Mouse (Mus musculus): ENCODE measurements around the gene Map10. TPM values are rescaled to one million over a fixed set of nuclear protein-coding genes. Genes with fewer than 3 reads are reported as not detected.

Gene Map10
- polyA plus RNA-seq, 1 experiment: 0.88 TPM

- 86% methylated on average over 5 of the region's 5 CpGs for WGBS
- Histone ChIP-seq H3K4me1 (ENCODE audit: control insufficient read depth, insufficient read depth, insufficient read length) (no peaks in the 10 kb centered on the region), H3K27ac (ENCODE audit: insufficient read depth, low read length) (no peak overlapping the region)
Observed at GRCm38 (mm10) chr8:125640766-125641165, 28.9 kb upstream of the Map10 start.

DNA sequence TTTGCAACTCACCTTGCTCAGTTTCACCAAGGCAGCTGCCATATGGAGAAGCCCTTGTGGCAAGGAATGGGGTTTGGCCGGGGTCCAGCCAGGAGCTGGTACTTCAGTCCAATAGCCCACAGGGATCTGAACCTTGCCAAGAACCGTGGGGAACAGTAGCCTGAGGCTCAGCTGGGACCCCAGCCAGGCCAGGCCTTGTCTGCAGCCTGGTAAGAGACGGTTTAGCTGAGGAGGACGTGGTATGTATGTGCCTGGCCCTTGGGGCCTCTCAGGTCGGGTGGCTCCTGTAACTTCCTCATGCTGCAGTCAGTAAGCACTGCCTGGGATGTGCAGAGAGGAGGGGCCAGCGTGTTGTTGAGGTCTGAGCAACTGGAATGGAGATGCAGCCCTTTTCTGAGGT, 27.8 kb upstream of the Map10 start:
- TF ChIP-seq CTCF (IDR thresholded peaks at IDR 0.05; ENCODE audit: extremely low read depth, insufficient read depth, insufficient read length, insufficient replicate concordance): no peak
- TF ChIP-seq POLR2A (IDR thresholded peaks at IDR 0.05; ENCODE audit: low read depth, low read length): no peak
- H3K4me3 ChIP-seq (ENCODE audit: extremely low read depth, insufficient read depth, insufficient read length): no peak overlapping the region
- no peaks in the 10 kb centered on the region for H3K36me3 ChIP-seq (ENCODE audit: control insufficient read depth, insufficient read depth, low read length)
- H3K27me3 ChIP-seq (ENCODE audit: control insufficient read depth, insufficient read depth, low read length): no peaks in the 10 kb centered on the region
- no peak for DNase-seq (ENCODE audit: low read depth in 1 of 2, low spot score in 2 of 2)
- H3K4me1 ChIP-seq (ENCODE audit: control insufficient read depth, insufficient read depth, insufficient read length): no peaks in the 10 kb centered on the region
- WGBS: 26% methylated on average over 6 of the region's 6 CpGs
- no peak overlapping the region for H3K27ac ChIP-seq (ENCODE audit: insufficient read depth, low read length)

More at GRCm38 (mm10) chr8:125640766-125641165, 28.9 kb upstream of the Map10 start:
- Histone ChIP-seq H3K27me3 (ENCODE audit: control insufficient read depth, insufficient read depth, low read length) (no peaks in the 10 kb centered on the region), H3K36me3 (ENCODE audit: control insufficient read depth, insufficient read depth, low read length) (no peaks in the 10 kb centered on the region), H3K4me3 (ENCODE audit: extremely low read depth, insufficient read depth, insufficient read length) (no peak overlapping the region)
- no peak for DNase-seq (ENCODE audit: low read depth in 1 of 2, low spot score in 2 of 2)
- TF ChIP-seq CTCF (IDR thresholded peaks at IDR 0.05; ENCODE audit: extremely low read depth, insufficient read depth, insufficient read length, insufficient replicate concordance) (no peak), POLR2A (IDR thresholded peaks at IDR 0.05; ENCODE audit: low read depth, low read length) (no peak)

- H3K4me1 ChIP-seq (ENCODE audit: control insufficient read depth, insufficient read depth, insufficient read length): peaks cover 7% of the 10 kb centered on the region; the same call in 1 of the 2 replicates
- H3K27me3 ChIP-seq (ENCODE audit: control insufficient read depth, insufficient read depth, low read length): no peaks in the 10 kb centered on the region
- H3K4me3 ChIP-seq (ENCODE audit: extremely low read depth, insufficient read depth, insufficient read length): no peak overlapping the region
- no peak for DNase-seq (ENCODE audit: low read depth in 1 of 2, low spot score in 2 of 2)
- H3K36me3 ChIP-seq (ENCODE audit: control insufficient read depth, insufficient read depth, low read length): no peaks in the 10 kb centered on the region
- no peak overlapping the region for H3K27ac ChIP-seq (ENCODE audit: insufficient read depth, low read length)
- no peak for TF ChIP-seq POLR2A (IDR thresholded peaks at IDR 0.05; ENCODE audit: low read depth, low read length)
- no peak for TF ChIP-seq CTCF (IDR thresholded peaks at IDR 0.05; ENCODE audit: extremely low read depth, insufficient read depth, insufficient read length, insufficient replicate concordance)
- 77% methylated on average over 10 of the region's 10 CpGs for WGBS
Observed at GRCm38 (mm10) chr8:125645757-125646478, 23.7 kb upstream of the Map10 start.

- peaks cover 9% of the 10 kb centered on the region; the same call in 1 of the 2 replicates for H3K4me1 ChIP-seq (ENCODE audit: control insufficient read depth, insufficient read depth, insufficient read length)
- DNase-seq (ENCODE audit: low read depth in 1 of 2, low spot score in 2 of 2): no peak
Observed at GRCm38 (mm10) chr8:125649447-125649846, 20.2 kb upstream of the Map10 start.

DNA sequence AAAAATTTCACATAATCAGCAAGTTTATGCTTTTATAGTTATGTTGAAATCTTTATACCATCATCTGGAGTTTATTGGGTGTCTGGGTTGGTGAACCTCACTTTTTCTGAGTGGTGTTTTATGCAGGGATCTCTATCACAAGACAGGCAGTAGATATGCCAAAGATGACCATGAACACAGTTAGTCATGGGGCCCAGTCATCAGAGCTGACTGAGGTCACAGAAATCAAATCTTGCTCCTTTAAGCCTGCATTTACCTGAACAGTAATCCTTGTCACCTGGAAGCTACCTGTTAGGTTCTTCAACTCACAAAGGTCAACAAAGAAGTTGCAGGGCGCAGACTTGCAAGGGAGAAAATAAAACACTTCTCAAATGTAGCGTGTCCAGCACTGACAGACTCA, 14.8 kb upstream of the Map10 start:
- no peaks in the 10 kb centered on the region for H3K27me3 ChIP-seq (ENCODE audit: control insufficient read depth, insufficient read depth, low read length)
- no peak for DNase-seq (ENCODE audit: low read depth in 1 of 2, low spot score in 2 of 2)
- TF ChIP-seq POLR2A (IDR thresholded peaks at IDR 0.05; ENCODE audit: low read depth, low read length) (no peak), CTCF (IDR thresholded peaks at IDR 0.05; ENCODE audit: extremely low read depth, insufficient read depth, insufficient read length, insufficient replicate concordance) (no peak)
- H3K36me3 ChIP-seq (ENCODE audit: control insufficient read depth, insufficient read depth, low read length): no peaks in the 10 kb centered on the region
- WGBS: 67% methylated on average over 2 of the region's 2 CpGs
- H3K27ac ChIP-seq (ENCODE audit: insufficient read depth, low read length): no peak overlapping the region
- peaks cover 2% of the 10 kb centered on the region; the same call in 1 of the 2 replicates for H3K4me1 ChIP-seq (ENCODE audit: control insufficient read depth, insufficient read depth, insufficient read length)
- no peak overlapping the region for H3K4me3 ChIP-seq (ENCODE audit: extremely low read depth, insufficient read depth, insufficient read length)

More at GRCm38 (mm10) chr8:125649447-125649846, 20.2 kb upstream of the Map10 start:
- H3K36me3 ChIP-seq (ENCODE audit: control insufficient read depth, insufficient read depth, low read length): no peaks in the 10 kb centered on the region
- no peak overlapping the region for H3K27ac ChIP-seq (ENCODE audit: insufficient read depth, low read length)
- H3K4me3 ChIP-seq (ENCODE audit: extremely low read depth, insufficient read depth, insufficient read length): no peak overlapping the region
- no peak for TF ChIP-seq CTCF (IDR thresholded peaks at IDR 0.05; ENCODE audit: extremely low read depth, insufficient read depth, insufficient read length, insufficient replicate concordance)
- TF ChIP-seq POLR2A (IDR thresholded peaks at IDR 0.05; ENCODE audit: low read depth, low read length): no peak
- 15% methylated on average over 4 of the region's 4 CpGs for WGBS
- H3K27me3 ChIP-seq (ENCODE audit: control insufficient read depth, insufficient read depth, low read length): no peaks in the 10 kb centered on the region

DNA sequence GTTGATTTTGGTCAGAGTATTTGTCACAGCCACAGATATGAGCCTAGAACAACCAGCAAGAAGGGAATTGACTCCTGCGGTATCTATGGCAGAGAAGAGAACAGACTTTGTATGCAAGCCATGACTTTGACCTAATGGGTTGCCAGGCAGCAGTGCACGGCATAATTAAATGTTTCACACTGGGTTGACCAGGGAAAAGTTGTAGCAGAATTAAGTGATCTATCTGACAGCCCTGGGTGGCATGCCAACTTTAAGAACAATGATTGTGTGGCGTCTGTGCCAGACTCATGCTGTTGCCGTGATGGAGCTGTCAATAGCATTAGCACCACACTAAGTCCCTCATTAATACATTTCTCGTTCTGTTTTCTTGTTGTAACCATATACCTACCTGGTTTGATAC, 11.1 kb upstream of the Map10 start:
- Histone ChIP-seq H3K4me3 (ENCODE audit: extremely low read depth, insufficient read depth, insufficient read length) (no peak overlapping the region), H3K4me1 (ENCODE audit: control insufficient read depth, insufficient read depth, insufficient read length) (no peaks in the 10 kb centered on the region), H3K27ac (ENCODE audit: insufficient read depth, low read length) (no peak overlapping the region), H3K27me3 (ENCODE audit: control insufficient read depth, insufficient read depth, low read length) (no peaks in the 10 kb centered on the region), H3K36me3 (ENCODE audit: control insufficient read depth, insufficient read depth, low read length) (no peaks in the 10 kb centered on the region)
- no peak for DNase-seq (ENCODE audit: low read depth in 1 of 2, low spot score in 2 of 2)
- TF ChIP-seq CTCF (IDR thresholded peaks at IDR 0.05; ENCODE audit: extremely low read depth, insufficient read depth, insufficient read length, insufficient replicate concordance) (no peak), POLR2A (IDR thresholded peaks at IDR 0.05; ENCODE audit: low read depth, low read length) (no peak)
- WGBS: 90% methylated on average over 5 of the region's 5 CpGs

DNA sequence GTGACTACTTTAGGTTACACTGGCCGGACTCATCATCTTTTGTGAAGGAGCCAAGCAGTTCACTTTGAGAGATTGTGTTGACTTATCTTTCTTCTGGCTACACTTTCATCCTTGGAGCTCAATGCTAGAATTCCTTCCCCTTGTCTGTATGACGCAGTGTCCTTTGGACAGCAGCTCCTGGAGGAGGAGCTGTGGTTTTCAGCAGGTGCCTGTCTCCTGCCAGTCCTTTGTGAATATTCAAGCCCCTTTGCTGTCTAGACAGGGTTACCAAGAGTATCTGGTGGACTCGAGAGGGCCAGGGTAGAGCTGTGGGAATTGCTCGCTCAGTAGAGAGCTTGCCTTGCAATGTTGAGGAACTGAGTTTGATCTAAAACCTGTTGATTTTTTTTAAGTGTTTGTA, 10.7 kb upstream of the Map10 start:
- TF ChIP-seq POLR2A (IDR thresholded peaks at IDR 0.05; ENCODE audit: low read depth, low read length): no peak
- TF ChIP-seq CTCF (IDR thresholded peaks at IDR 0.05; ENCODE audit: extremely low read depth, insufficient read depth, insufficient read length, insufficient replicate concordance): no peak
- Histone ChIP-seq H3K27me3 (ENCODE audit: control insufficient read depth, insufficient read depth, low read length) (no peaks in the 10 kb centered on the region), H3K36me3 (ENCODE audit: control insufficient read depth, insufficient read depth, low read length) (no peaks in the 10 kb centered on the region), H3K4me3 (ENCODE audit: extremely low read depth, insufficient read depth, insufficient read length) (no peak overlapping the region), H3K4me1 (ENCODE audit: control insufficient read depth, insufficient read depth, insufficient read length) (no peaks in the 10 kb centered on the region), H3K27ac (ENCODE audit: insufficient read depth, low read length) (no peak overlapping the region)
- WGBS: 88% methylated on average over 4 of the region's 4 CpGs
- DNase-seq (ENCODE audit: low read depth in 1 of 2, low spot score in 2 of 2): no peak

Measured in spleen, adult 2 months (tissue).